Mouse (Mus musculus) heart, embryonic 15.5 days (tissue): ENCODE data around the gene Usp54. TPM values are rescaled to one million over a fixed set of nuclear protein-coding genes. Genes with fewer than 3 reads are reported as not detected.
"Not testable (repeated sequence)": the region's sequence is repeated elsewhere in the genome, so short reads cannot be mapped to it uniquely, and the experiment has no call there.

Experiments used
- ATAC-seq: fragments of 200-750 bp; cut with Nextera tagmentation; replicated peaks from 2 replicates; pipeline ENCODE4 v1.8.0; 2017; ENCODE audit warnings: low read depth, moderate TSS enrichment; ENCODE audit not compliant: insufficient number of reproducible peaks, insufficient read depth, low FRiP score
- H3K27ac ChIP-seq: fragments of 300-500 bp; sonication (generic); 2 replicates; pipeline ENCODE4 v1.5.1; 2015; ENCODE audit warnings: mild to moderate bottlenecking, inconsistent platforms
- H3K27me3 ChIP-seq: fragments of 300-500 bp; sonication (generic); 2 replicates; pipeline ENCODE4 v1.6.1; 2015; ENCODE audit warnings: inconsistent platforms
- H3K36me3 ChIP-seq: fragments of 300-500 bp; sonication (generic); 2 replicates; pipeline ENCODE4 v1.6.1; 2015; ENCODE audit warnings: mild to moderate bottlenecking, inconsistent platforms
- H3K4me1 ChIP-seq: fragments of 300-500 bp; sonication (generic); replicated peaks from 2 replicates; pipeline ENCODE4 v1.6.1; 2015; ENCODE audit warnings: inconsistent platforms
- H3K4me2 ChIP-seq: fragments of 300-500 bp; sonication (generic); 2 replicates; pipeline ENCODE4 v1.6.1; 2015; ENCODE audit warnings: inconsistent platforms, mild to moderate bottlenecking, moderate library complexity
- H3K4me3 ChIP-seq: fragments of 300-500 bp; sonication (generic); 2 replicates; pipeline ENCODE4 v1.5.1; 2015; ENCODE audit warnings: mild to moderate bottlenecking, inconsistent platforms
- H3K9ac ChIP-seq: fragments of 300-500 bp; sonication (generic); 2 replicates; pipeline ENCODE4 v1.6.1; 2015; ENCODE audit warnings: mild to moderate bottlenecking, inconsistent platforms
- H3K9me3 ChIP-seq: fragments of 300-500 bp; sonication (generic); replicated peaks from 2 replicates; pipeline ENCODE4 v1.6.1; 2016; ENCODE audit warnings: inconsistent platforms
- WGBS: fragments of 180-500 bp; shearing (Covaris S2); methylation state at CpG from one replicate; pipeline ENCODE4 v1.1.7; 2015; ENCODE audit warnings: mixed read lengths; 5-methylcytosine and 5-hydroxymethylcytosine counted together
- polyA plus RNA-seq: library from polyadenylated mRNA; unstranded; fragments of >200 nt; fragmentation: Nextera tagmentation; extraction: Ambion mirVana; gene quantifications from 2 replicates; pipeline ENCODE4 v1.2.1, GENCODE M21; 2015

Gene Usp54
- polyA plus RNA-seq, 1 experiment from 2014 or later = 4.0 TPM

- H3K27ac ChIP-seq = no peak overlapping the region
- H3K4me1 ChIP-seq = peaks cover 16% of the 10 kb centered on the region
- H3K36me3 ChIP-seq = no peaks in the 10 kb centered on the region
- H3K9me3 ChIP-seq = no peaks in the 10 kb centered on the region
- no peak overlapping the region for H3K9ac ChIP-seq
- H3K27me3 ChIP-seq = no peaks in the 10 kb centered on the region
- H3K4me3 ChIP-seq = no peak overlapping the region
- WGBS = 38% methylated on average over 4 of the region's 4 CpGs
- no peak for ATAC-seq
- no peak overlapping the region for H3K4me2 ChIP-seq
Observed at GRCm38 (mm10) chr14:20651722-20652256, 10.9 kb upstream of the Usp54 start.

DNA sequence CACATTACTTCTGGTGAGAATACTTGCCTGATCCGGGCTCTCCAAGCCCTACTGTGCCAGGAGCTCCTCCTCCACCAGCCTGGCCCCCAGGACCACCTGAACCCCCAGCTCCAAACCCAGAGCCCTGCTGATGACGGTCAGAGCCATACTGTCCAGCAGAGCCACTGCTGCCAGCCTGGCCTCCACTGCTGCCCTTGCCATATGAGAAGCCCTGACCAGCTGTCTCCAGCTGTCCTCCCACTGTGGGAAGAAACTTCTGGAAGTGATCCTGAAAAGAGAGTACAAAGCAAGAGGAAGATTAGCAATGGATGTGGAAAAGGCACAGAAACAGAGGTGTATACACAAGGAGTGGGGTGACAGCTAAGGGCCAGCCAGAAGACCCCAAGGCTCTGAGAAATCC, 10.1 kb upstream of the Usp54 start:
- Histone ChIP-seq H3K36me3 (no peaks in the 10 kb centered on the region), H3K9me3 (no peaks in the 10 kb centered on the region), H3K9ac (no peak overlapping the region), H3K4me1 (peaks cover 11% of the 10 kb centered on the region), H3K4me2 (no peak overlapping the region), H3K27me3 (no peaks in the 10 kb centered on the region), H3K27ac (no peak overlapping the region), H3K4me3 (no peak overlapping the region)
- no peak for ATAC-seq
- 75% methylated on average over 2 of the region's 2 CpGs for WGBS

DNA sequence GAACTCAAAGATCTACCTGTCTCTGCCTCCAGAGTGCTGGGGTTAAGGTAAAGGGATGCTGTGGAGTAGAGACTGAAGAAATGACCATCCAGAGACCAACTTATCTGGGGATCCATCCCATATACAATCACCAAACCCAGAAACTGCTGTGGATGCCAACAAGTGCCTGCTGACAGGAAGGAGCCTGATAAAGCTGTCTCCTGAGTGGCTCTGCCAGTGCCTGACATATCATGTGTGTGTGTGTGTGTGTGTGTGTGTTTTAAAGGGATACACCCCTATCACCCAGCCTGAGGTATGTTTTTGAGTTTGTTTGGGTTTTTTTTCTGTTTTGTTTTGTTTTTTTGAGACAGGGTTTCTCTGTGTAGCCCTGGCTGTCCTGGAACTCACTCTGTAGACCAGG, 5.5 kb upstream of the Usp54 start:
- peaks cover 5% of the 10 kb centered on the region for H3K4me1 ChIP-seq
- H3K4me2 ChIP-seq = no peak overlapping the region
- ATAC-seq = no peak; the same call in 1 of the 2 replicates
- H3K9ac ChIP-seq = no peak overlapping the region
- H3K9me3 ChIP-seq = no peaks in the 10 kb centered on the region
- no peaks in the 10 kb centered on the region for H3K27me3 ChIP-seq
- no peak overlapping the region for H3K27ac ChIP-seq
- no peaks in the 10 kb centered on the region for H3K36me3 ChIP-seq
- H3K4me3 ChIP-seq = no peak overlapping the region

DNA sequence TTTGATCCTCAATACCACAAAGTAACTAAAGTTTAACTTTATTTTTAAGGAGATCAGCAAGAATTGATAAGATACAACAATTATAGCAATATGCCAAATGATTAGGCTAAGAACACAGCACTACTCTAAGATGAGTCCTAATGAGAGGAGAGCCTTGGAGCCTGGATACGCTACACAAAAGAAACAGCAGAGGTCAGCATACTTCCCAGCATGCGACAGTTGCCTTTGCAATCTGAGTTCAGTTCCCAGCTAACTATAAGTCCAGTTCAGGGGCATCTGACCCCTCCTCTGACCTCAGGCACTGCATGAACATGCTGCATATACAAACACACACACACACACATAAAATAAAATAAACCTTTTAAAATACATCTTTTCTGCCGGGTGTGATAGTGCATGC, 4.7 kb upstream of the Usp54 start:
- Histone ChIP-seq H3K4me3 (no peak overlapping the region), H3K36me3 (no peaks in the 10 kb centered on the region), H3K9me3 (no peaks in the 10 kb centered on the region), H3K27me3 (no peaks in the 10 kb centered on the region), H3K4me2 (no peak overlapping the region), H3K27ac (no peak overlapping the region), H3K4me1 (peaks cover 5% of the 10 kb centered on the region), H3K9ac (no peak overlapping the region)
- no peak for ATAC-seq
- WGBS = 50% methylated on average over 3 of the region's 3 CpGs

DNA sequence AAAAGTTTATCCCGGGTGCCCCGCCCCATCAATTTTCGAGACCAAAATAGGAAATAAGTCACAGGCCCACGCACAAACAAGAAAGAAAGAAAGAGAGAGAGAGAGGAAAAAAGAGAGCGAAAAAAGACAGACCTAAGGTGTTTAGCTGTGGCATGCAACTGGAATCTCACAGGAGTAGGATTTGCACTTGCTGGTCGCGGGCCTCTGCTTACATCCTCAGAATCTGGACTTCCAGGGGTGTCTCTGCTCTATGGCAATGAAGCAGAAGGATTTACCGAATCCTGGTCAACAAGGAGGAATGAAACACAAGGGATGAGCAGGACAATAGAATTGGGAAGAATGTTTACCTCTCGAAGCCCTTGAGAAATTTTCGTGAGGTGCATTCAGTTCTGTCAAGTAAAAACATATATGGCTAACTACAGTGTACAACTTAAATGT, 594 bp upstream of the Usp54 start:
- Histone ChIP-seq H3K4me3 (peak overlapping the region; percentile 76), H3K27ac (peak overlapping the region; percentile 96), H3K36me3 (no peaks in the 10 kb centered on the region), H3K9me3 (no peaks in the 10 kb centered on the region), H3K27me3 (no peaks in the 10 kb centered on the region), H3K9ac (peak overlapping the region; percentile 89), H3K4me2 (peak overlapping the region; percentile 70), H3K4me1 (peaks cover 11% of the 10 kb centered on the region)
- 15% methylated on average over 10 of the region's 10 CpGs for WGBS
- ATAC-seq = no peak

- H3K4me2 ChIP-seq = peak overlapping the region; percentile 84
- ATAC-seq = no peak; the same call in 1 of the 2 replicates
- no peaks in the 10 kb centered on the region for H3K9me3 ChIP-seq
- peak overlapping the region; percentile 76 for H3K4me3 ChIP-seq
- WGBS = 3% methylated on average over 16 of the region's 16 CpGs
- H3K9ac ChIP-seq = peak overlapping the region; percentile 89
- no peaks in the 10 kb centered on the region for H3K27me3 ChIP-seq
- H3K36me3 ChIP-seq = no peaks in the 10 kb centered on the region
- H3K4me1 ChIP-seq = peaks cover 11% of the 10 kb centered on the region
- H3K27ac ChIP-seq = peak overlapping the region; percentile 96
Observed at GRCm38 (mm10) chr14:20639918-20640619, 794 bp downstream of the Usp54 start.

- 90% methylated on average over 6 of the region's 6 CpGs for WGBS
- H3K4me2 ChIP-seq = no peak overlapping the region
- H3K27me3 ChIP-seq = no peaks in the 10 kb centered on the region
- H3K4me3 ChIP-seq = no peak overlapping the region
- peaks cover 11% of the 10 kb centered on the region for H3K4me1 ChIP-seq
- no peak overlapping the region for H3K27ac ChIP-seq
- no peaks in the 10 kb centered on the region for H3K36me3 ChIP-seq
- H3K9ac ChIP-seq = no peak overlapping the region
- no peaks in the 10 kb centered on the region for H3K9me3 ChIP-seq
- no peak for ATAC-seq
Observed at GRCm38 (mm10) chr14:20638702-20639101, 2.2 kb downstream of the Usp54 start.

- H3K27ac ChIP-seq = no peak overlapping the region
- H3K4me3 ChIP-seq = no peak overlapping the region
- H3K9me3 ChIP-seq = no peaks in the 10 kb centered on the region
- no peak for ATAC-seq
- H3K9ac ChIP-seq = no peak overlapping the region
- WGBS = 78% methylated on average over 2 of the region's 2 CpGs
- H3K36me3 ChIP-seq = no peaks in the 10 kb centered on the region
- H3K4me2 ChIP-seq = no peak overlapping the region
- no peaks in the 10 kb centered on the region for H3K27me3 ChIP-seq
- H3K4me1 ChIP-seq = peaks cover 11% of the 10 kb centered on the region
Observed at GRCm38 (mm10) chr14:20637818-20638574, 2.9 kb downstream of the Usp54 start.

DNA sequence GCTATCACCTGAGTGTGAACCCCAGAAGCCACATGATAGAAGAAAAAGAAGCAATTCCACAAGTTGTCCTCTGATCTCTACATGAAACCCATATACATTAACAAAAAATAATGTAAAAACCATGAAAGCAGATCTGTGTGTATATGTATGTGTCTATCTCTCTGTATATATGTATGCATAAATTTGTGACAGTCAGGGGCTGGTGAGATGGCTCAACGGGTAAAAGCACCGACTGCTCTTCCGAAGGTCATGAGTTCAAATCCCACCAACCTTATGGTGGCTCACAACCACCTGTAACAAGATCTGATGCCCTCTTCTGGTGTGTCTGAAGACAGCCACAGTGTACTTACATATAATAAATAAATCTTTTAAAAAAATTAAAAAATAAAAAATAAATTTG, 3.9 kb downstream of the Usp54 start:
- H3K9me3 ChIP-seq, H3K27ac ChIP-seq, ATAC-seq, H3K9ac ChIP-seq, H3K4me2 ChIP-seq, H3K4me3 ChIP-seq, H3K27me3 ChIP-seq, H3K36me3 ChIP-seq, H3K4me1 ChIP-seq: not testable (repeated sequence)
- 91% methylated on average over 3 of the region's 3 CpGs for WGBS

- WGBS = 87% methylated on average over 2 of the region's 2 CpGs
Observed at GRCm38 (mm10) chr14:20635546-20635945, 5.3 kb downstream of the Usp54 start.

GRCm38 (mm10) chr14:20631253-20631652, 9.6 kb downstream of the Usp54 start:
- Histone ChIP-seq H3K36me3 (no peaks in the 10 kb centered on the region), H3K4me3 (no peak overlapping the region), H3K4me1 (peaks cover 3% of the 10 kb centered on the region; the same call in 1 of the 2 replicates), H3K4me2 (no peak overlapping the region), H3K9me3 (no peaks in the 10 kb centered on the region), H3K27ac (no peak overlapping the region), H3K9ac (no peak overlapping the region), H3K27me3 (no peaks in the 10 kb centered on the region)
- 22% methylated on average over 4 of the region's 4 CpGs for WGBS
- no peak for ATAC-seq

More at GRCm38 (mm10) chr14:20635546-20635945, 5.3 kb downstream of the Usp54 start:
- H3K27me3 ChIP-seq = no peaks in the 10 kb centered on the region
- H3K4me3 ChIP-seq = no peak overlapping the region
- no peak overlapping the region for H3K27ac ChIP-seq
- ATAC-seq = no peak
- H3K36me3 ChIP-seq = no peaks in the 10 kb centered on the region
- no peaks in the 10 kb centered on the region for H3K9me3 ChIP-seq
- H3K4me2 ChIP-seq = no peak overlapping the region
- H3K4me1 ChIP-seq = peaks cover 6% of the 10 kb centered on the region
- no peak overlapping the region for H3K9ac ChIP-seq
